Mouse (Mus musculus): ENCODE measurements around the gene Slc9a9. TPM values are rescaled to one million over a fixed set of nuclear protein-coding genes. Genes with fewer than 3 reads are reported as not detected.
A peak's percentile ranks its signal among the peaks of the same experiment; 100 is the strongest.

Slc9a9 gene
- polyA plus RNA-seq, 1 experiment from 2014 or later, result 2.2 TPM

GRCm38 (mm10) chr9:94851550-94851949 lies 181.8 kb downstream of the Slc9a9 start:
- Histone ChIP-seq H3K9ac (no peak overlapping the region), H3K27ac (no peak overlapping the region), H3K4me2 (no peak overlapping the region), H3K36me3 (ENCODE audit: poor library complexity, severe bottlenecking) (no peaks in the 10 kb centered on the region), H3K9me3 (replicated peaks) (no peaks in the 10 kb centered on the region), H3K4me1 (peaks cover 20% of the 10 kb centered on the region), H3K27me3 (no peaks in the 10 kb centered on the region), H3K4me3 (no peak overlapping the region)
- WGBS, result 71% methylated on average over 3 of the region's 3 CpGs
- ATAC-seq, result no peak

- H3K27ac ChIP-seq, result no peak overlapping the region
- no peaks in the 10 kb centered on the region for H3K36me3 ChIP-seq (ENCODE audit: poor library complexity, severe bottlenecking)
- WGBS, result 41% methylated on average over 3 of the region's 3 CpGs
- H3K27me3 ChIP-seq, result no peaks in the 10 kb centered on the region
- H3K4me3 ChIP-seq, result no peak overlapping the region
- no peaks in the 10 kb centered on the region for H3K9me3 ChIP-seq (replicated peaks)
- peak; percentile 43; the same call in 1 of the 2 replicates for ATAC-seq
- 0 out of 2 replicates have a peak overlapping the region, but pooled peaks have one; percentile 8 for H3K9ac ChIP-seq
- no peak overlapping the region for H3K4me2 ChIP-seq
- H3K4me1 ChIP-seq, result peaks cover 25% of the 10 kb centered on the region
These were observed 186.4 kb downstream of the Slc9a9 start for GRCm38 (mm10) chr9:94856093-94856492.

GRCm38 (mm10) chr9:94868557-94868956 lies 198.8 kb downstream of the Slc9a9 start:
- H3K9me3 ChIP-seq (replicated peaks), result 0 out of 2 replicates have a peak, but pooled peaks cover 3% of the 10 kb centered on the region
- H3K36me3 ChIP-seq (ENCODE audit: poor library complexity, severe bottlenecking), result no peaks in the 10 kb centered on the region
- peak; percentile 13; the same call in 1 of the 2 replicates for ATAC-seq
- no peaks in the 10 kb centered on the region for H3K27me3 ChIP-seq
- H3K4me1 ChIP-seq, result peaks cover 5% of the 10 kb centered on the region
- 41% methylated on average over 1 of the region's 1 CpGs for WGBS
- no peak overlapping the region for H3K4me2 ChIP-seq
- H3K4me3 ChIP-seq, result no peak overlapping the region
- H3K27ac ChIP-seq, result 0 out of 2 replicates have a peak overlapping the region, but pooled peaks have one; percentile 31
- no peak overlapping the region for H3K9ac ChIP-seq

- Histone ChIP-seq H3K4me1 (peaks cover 5% of the 10 kb centered on the region), H3K4me2 (no peak overlapping the region), H3K27me3 (no peaks in the 10 kb centered on the region), H3K4me3 (no peak overlapping the region), H3K27ac (no peak overlapping the region), H3K9me3 (replicated peaks) (0 out of 2 replicates have a peak, but pooled peaks cover 3% of the 10 kb centered on the region), H3K9ac (no peak overlapping the region), H3K36me3 (ENCODE audit: poor library complexity, severe bottlenecking) (no peaks in the 10 kb centered on the region)
- peak; percentile 78 for ATAC-seq
- WGBS, result 27% methylated on average over 4 of the region's 4 CpGs
These were observed 199.5 kb downstream of the Slc9a9 start for GRCm38 (mm10) chr9:94869023-94869799.

GRCm38 (mm10) chr9:94882517-94882916 lies 212.8 kb downstream of the Slc9a9 start:
- Histone ChIP-seq H3K4me1 (no peaks in the 10 kb centered on the region), H3K4me3 (no peak overlapping the region), H3K27me3 (no peaks in the 10 kb centered on the region), H3K9ac (no peak overlapping the region), H3K9me3 (replicated peaks) (no peaks in the 10 kb centered on the region), H3K27ac (no peak overlapping the region), H3K36me3 (ENCODE audit: poor library complexity, severe bottlenecking) (no peaks in the 10 kb centered on the region), H3K4me2 (no peak overlapping the region)
- ATAC-seq, result no peak
- whole genome bisulfite sequencing, result 97% methylated on average over 3 of the region's 3 CpGs

GRCm38 (mm10) chr9:94883435-94883834 lies 213.7 kb downstream of the Slc9a9 start:
- WGBS, result 94% methylated on average over 5 of the region's 5 CpGs

GRCm38 (mm10) chr9:94885151-94885550 lies 215.4 kb downstream of the Slc9a9 start:
- WGBS, result 92% methylated on average over 1 of the region's 1 CpGs
- no peak overlapping the region for H3K9ac ChIP-seq
- H3K4me3 ChIP-seq, result no peak overlapping the region
- no peaks in the 10 kb centered on the region for H3K9me3 ChIP-seq (replicated peaks)
- no peak overlapping the region for H3K4me2 ChIP-seq
- ATAC-seq, result no peak
- no peak overlapping the region for H3K27ac ChIP-seq
- no peaks in the 10 kb centered on the region for H3K4me1 ChIP-seq
- H3K27me3 ChIP-seq, result no peaks in the 10 kb centered on the region
- no peaks in the 10 kb centered on the region for H3K36me3 ChIP-seq (ENCODE audit: poor library complexity, severe bottlenecking)

More at GRCm38 (mm10) chr9:94883435-94883834, 213.7 kb downstream of the Slc9a9 start:
- ATAC-seq, result no peak
- Histone ChIP-seq H3K4me1 (no peaks in the 10 kb centered on the region), H3K4me3 (no peak overlapping the region), H3K36me3 (ENCODE audit: poor library complexity, severe bottlenecking) (no peaks in the 10 kb centered on the region), H3K9me3 (replicated peaks) (no peaks in the 10 kb centered on the region), H3K27ac (no peak overlapping the region), H3K27me3 (no peaks in the 10 kb centered on the region), H3K4me2 (no peak overlapping the region), H3K9ac (no peak overlapping the region)

GRCm38 (mm10) chr9:94889647-94890046 lies 219.9 kb downstream of the Slc9a9 start:
- H3K4me1 ChIP-seq, result no peaks in the 10 kb centered on the region
- no peaks in the 10 kb centered on the region for H3K36me3 ChIP-seq (ENCODE audit: poor library complexity, severe bottlenecking)
- no peak overlapping the region for H3K4me2 ChIP-seq
- H3K9ac ChIP-seq, result no peak overlapping the region
- 0 out of 2 replicates have a peak, but pooled peaks cover 2% of the 10 kb centered on the region for H3K9me3 ChIP-seq (replicated peaks)
- H3K27ac ChIP-seq, result no peak overlapping the region
- no peaks in the 10 kb centered on the region for H3K27me3 ChIP-seq
- H3K4me3 ChIP-seq, result no peak overlapping the region
- ATAC-seq, result no peak

- 91% methylated on average over 5 of the region's 5 CpGs for WGBS
These were observed 226.2 kb downstream of the Slc9a9 start for GRCm38 (mm10) chr9:94895882-94896281.

GRCm38 (mm10) chr9:94904180-94904579 lies 234.5 kb downstream of the Slc9a9 start:
- H3K36me3 ChIP-seq (ENCODE audit: poor library complexity, severe bottlenecking), result no peaks in the 10 kb centered on the region
- H3K4me1 ChIP-seq, result no peaks in the 10 kb centered on the region
- H3K27me3 ChIP-seq, result no peaks in the 10 kb centered on the region
- no peaks in the 10 kb centered on the region for H3K9me3 ChIP-seq (replicated peaks)
- no peak overlapping the region for H3K27ac ChIP-seq
- H3K9ac ChIP-seq, result no peak overlapping the region
- ATAC-seq, result no peak
- H3K4me3 ChIP-seq, result no peak overlapping the region
- no peak overlapping the region for H3K4me2 ChIP-seq

More at GRCm38 (mm10) chr9:94895882-94896281, 226.2 kb downstream of the Slc9a9 start:
- Histone ChIP-seq H3K4me2 (no peak overlapping the region), H3K27ac (no peak overlapping the region), H3K9me3 (replicated peaks) (0 out of 2 replicates have a peak, but pooled peaks cover 2% of the 10 kb centered on the region), H3K4me1 (no peaks in the 10 kb centered on the region), H3K9ac (no peak overlapping the region), H3K4me3 (no peak overlapping the region), H3K27me3 (no peaks in the 10 kb centered on the region), H3K36me3 (ENCODE audit: poor library complexity, severe bottlenecking) (no peaks in the 10 kb centered on the region)
- no peak for ATAC-seq

- WGBS, result 91% methylated on average over 4 of the region's 4 CpGs
- Histone ChIP-seq H3K4me1 (no peaks in the 10 kb centered on the region), H3K27ac (no peak overlapping the region)
These were observed 237.4 kb downstream of the Slc9a9 start for GRCm38 (mm10) chr9:94907020-94907610.

GRCm38 (mm10) chr9:94912071-94912470 lies 242.4 kb downstream of the Slc9a9 start:
- no peak overlapping the region for H3K9ac ChIP-seq
- H3K4me2 ChIP-seq, result no peak overlapping the region
- ATAC-seq, result no peak
- WGBS, result 93% methylated on average over 9 of the region's 9 CpGs
- H3K4me1 ChIP-seq, result no peaks in the 10 kb centered on the region
- H3K9me3 ChIP-seq (replicated peaks), result no peaks in the 10 kb centered on the region
- no peaks in the 10 kb centered on the region for H3K27me3 ChIP-seq
- H3K27ac ChIP-seq, result no peak overlapping the region
- H3K4me3 ChIP-seq, result no peak overlapping the region
- H3K36me3 ChIP-seq (ENCODE audit: poor library complexity, severe bottlenecking), result no peaks in the 10 kb centered on the region

More at GRCm38 (mm10) chr9:94907020-94907610, 237.4 kb downstream of the Slc9a9 start:
- H3K27me3 ChIP-seq, result no peaks in the 10 kb centered on the region
- H3K36me3 ChIP-seq (ENCODE audit: poor library complexity, severe bottlenecking), result no peaks in the 10 kb centered on the region
- H3K9me3 ChIP-seq (replicated peaks), result no peaks in the 10 kb centered on the region
- ATAC-seq, result no peak
- no peak overlapping the region for H3K9ac ChIP-seq
- no peak overlapping the region for H3K4me2 ChIP-seq
- no peak overlapping the region for H3K4me3 ChIP-seq
